Mouse (Mus musculus): Measurements from ENCODE around the gene Tom1. TPM values are rescaled to one million over a fixed set of nuclear protein-coding genes. Genes with fewer than 3 reads are reported as not detected.

The Tom1 gene
- polyA plus RNA-seq, 1 experiment from 2014 or later, result 34.4 TPM

DNA sequence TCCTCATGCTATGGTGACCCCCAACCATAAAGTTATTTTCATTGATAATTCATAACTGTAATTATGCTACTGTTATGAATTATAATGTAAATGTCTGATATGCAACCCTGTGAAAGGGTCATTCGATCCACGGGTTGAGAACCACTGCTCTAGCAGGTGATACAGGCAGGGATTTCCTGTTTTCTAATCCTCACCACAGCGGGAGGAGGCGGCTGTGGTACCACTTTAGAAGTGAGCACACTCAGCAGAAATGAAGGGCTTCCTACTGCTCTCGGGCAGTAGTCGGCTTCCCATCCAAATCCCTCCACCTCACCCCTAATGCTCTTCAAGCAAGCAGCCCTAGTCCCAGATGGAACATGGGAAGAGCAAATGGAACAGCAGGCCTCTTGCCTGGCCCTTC lies 26.5 kb downstream of the Tom1 start:
- 69% methylated on average over 6 of the region's 6 CpGs for WGBS
- no peak for ATAC-seq (ENCODE audit: insufficient read depth, low FRiP score)
- H3K4me2 ChIP-seq (ENCODE audit: low read depth, low read length), result no peak overlapping the region

DNA sequence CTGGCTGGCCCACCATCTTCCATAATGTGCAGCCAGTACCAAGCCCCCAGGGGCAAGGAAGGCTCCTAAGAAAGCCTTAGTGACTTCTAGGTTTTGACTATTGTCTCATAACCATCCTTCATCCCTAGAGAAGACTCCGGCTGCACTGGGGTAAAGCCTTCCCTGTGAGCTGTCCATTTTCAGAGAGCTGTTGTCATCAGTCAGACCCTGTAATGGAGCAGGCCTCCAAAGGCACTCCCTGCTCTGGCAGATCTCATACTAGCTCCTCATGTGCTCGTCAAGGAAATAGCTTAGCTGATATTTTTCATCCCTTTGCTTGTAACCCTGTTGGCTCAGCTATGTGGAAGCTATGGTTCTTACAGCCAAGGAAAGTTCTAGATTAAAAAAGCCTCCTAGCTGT lies 27.3 kb downstream of the Tom1 start:
- Histone ChIP-seq H3K9me3 (replicated peaks; ENCODE audit: control insufficient read depth, low read length) (no peaks in the 10 kb centered on the region), H3K27me3 (ENCODE audit: control insufficient read depth, insufficient read depth, low read length) (no peaks in the 10 kb centered on the region), H3K4me2 (ENCODE audit: low read depth, low read length) (no peak overlapping the region), H3K27ac (ENCODE audit: low read length) (no peak overlapping the region), H3K9ac (ENCODE audit: low read length) (no peak overlapping the region), H3K4me3 (replicated peaks; ENCODE audit: low read length) (no peak overlapping the region), H3K4me1 (ENCODE audit: control insufficient read depth, insufficient read depth, low read length) (no peaks in the 10 kb centered on the region), H3K36me3 (ENCODE audit: control insufficient read depth, insufficient read depth, low read length) (no peaks in the 10 kb centered on the region)
- 67% methylated on average over 2 of the region's 2 CpGs for WGBS
- ATAC-seq (ENCODE audit: insufficient read depth, low FRiP score), result no peak

More for the DNA sequence above, 26.5 kb downstream of the Tom1 start:
- Histone ChIP-seq H3K4me3 (replicated peaks; ENCODE audit: low read length) (no peak overlapping the region), H3K4me1 (ENCODE audit: control insufficient read depth, insufficient read depth, low read length) (no peaks in the 10 kb centered on the region), H3K27ac (ENCODE audit: low read length) (no peak overlapping the region), H3K27me3 (ENCODE audit: control insufficient read depth, insufficient read depth, low read length) (no peaks in the 10 kb centered on the region), H3K9me3 (replicated peaks; ENCODE audit: control insufficient read depth, low read length) (no peaks in the 10 kb centered on the region), H3K9ac (ENCODE audit: low read length) (no peak overlapping the region), H3K36me3 (ENCODE audit: control insufficient read depth, insufficient read depth, low read length) (no peaks in the 10 kb centered on the region)

DNA sequence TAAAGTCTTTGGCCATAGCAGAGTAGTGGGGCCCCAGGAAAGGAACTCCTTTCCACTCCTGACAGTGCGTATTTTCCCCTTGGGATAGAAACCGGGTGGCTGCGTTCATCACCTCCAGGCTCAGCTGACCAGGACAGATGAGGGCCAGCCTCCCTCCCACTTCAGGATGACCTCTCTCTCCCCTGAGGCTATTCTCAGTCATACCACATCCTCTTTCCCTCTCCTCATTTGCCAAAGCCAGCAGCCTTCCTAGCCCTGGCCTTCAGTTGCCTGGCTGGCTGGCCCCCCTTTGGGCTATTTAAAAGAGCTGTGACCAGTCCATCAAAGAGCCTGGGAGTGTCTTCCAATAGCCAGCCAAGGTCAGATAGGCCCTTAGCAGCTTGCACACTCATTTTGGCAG lies 29.8 kb downstream of the Tom1 start:
- WGBS, result 64% methylated on average over 3 of the region's 3 CpGs

DNA sequence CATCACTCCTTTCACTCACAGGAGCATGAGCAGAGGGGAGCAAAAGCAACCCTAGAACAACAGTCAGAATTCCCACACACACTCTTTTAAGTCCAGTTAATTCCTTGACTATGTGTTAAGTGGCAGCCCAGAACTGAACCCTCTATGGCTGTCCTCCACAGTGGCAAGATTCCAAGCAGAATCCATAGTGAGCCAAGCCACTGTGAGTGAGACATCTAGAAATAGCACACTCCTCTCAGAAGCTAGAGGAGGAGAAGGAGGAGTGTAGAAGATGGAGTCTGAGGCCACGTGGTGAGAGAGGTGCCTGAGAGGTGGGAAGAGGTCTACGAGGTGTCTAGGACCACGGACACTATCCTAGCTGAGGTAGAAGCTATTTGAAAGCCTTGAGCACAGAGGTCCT lies 31.3 kb downstream of the Tom1 start:
- H3K36me3 ChIP-seq (ENCODE audit: control insufficient read depth, insufficient read depth, low read length), result no peaks in the 10 kb centered on the region
- no peak overlapping the region for H3K4me3 ChIP-seq (replicated peaks; ENCODE audit: low read length)
- ATAC-seq (ENCODE audit: insufficient read depth, low FRiP score), result no peak
- no peak overlapping the region for H3K4me2 ChIP-seq (ENCODE audit: low read depth, low read length)
- no peak overlapping the region for H3K9ac ChIP-seq (ENCODE audit: low read length)
- H3K27me3 ChIP-seq (ENCODE audit: control insufficient read depth, insufficient read depth, low read length), result no peaks in the 10 kb centered on the region
- no peaks in the 10 kb centered on the region for H3K9me3 ChIP-seq (replicated peaks; ENCODE audit: control insufficient read depth, low read length)
- H3K4me1 ChIP-seq (ENCODE audit: control insufficient read depth, insufficient read depth, low read length), result no peaks in the 10 kb centered on the region
- 88% methylated on average over 3 of the region's 3 CpGs for WGBS
- no peak overlapping the region for H3K27ac ChIP-seq (ENCODE audit: low read length)

More for the DNA sequence above, 29.8 kb downstream of the Tom1 start:
- ATAC-seq (ENCODE audit: insufficient read depth, low FRiP score), result no peak
- Histone ChIP-seq H3K27ac (ENCODE audit: low read length) (no peak overlapping the region), H3K4me2 (ENCODE audit: low read depth, low read length) (no peak overlapping the region), H3K4me3 (replicated peaks; ENCODE audit: low read length) (no peak overlapping the region), H3K27me3 (ENCODE audit: control insufficient read depth, insufficient read depth, low read length) (no peaks in the 10 kb centered on the region), H3K9ac (ENCODE audit: low read length) (no peak overlapping the region), H3K9me3 (replicated peaks; ENCODE audit: control insufficient read depth, low read length) (no peaks in the 10 kb centered on the region), H3K36me3 (ENCODE audit: control insufficient read depth, insufficient read depth, low read length) (no peaks in the 10 kb centered on the region), H3K4me1 (ENCODE audit: control insufficient read depth, insufficient read depth, low read length) (no peaks in the 10 kb centered on the region)

DNA sequence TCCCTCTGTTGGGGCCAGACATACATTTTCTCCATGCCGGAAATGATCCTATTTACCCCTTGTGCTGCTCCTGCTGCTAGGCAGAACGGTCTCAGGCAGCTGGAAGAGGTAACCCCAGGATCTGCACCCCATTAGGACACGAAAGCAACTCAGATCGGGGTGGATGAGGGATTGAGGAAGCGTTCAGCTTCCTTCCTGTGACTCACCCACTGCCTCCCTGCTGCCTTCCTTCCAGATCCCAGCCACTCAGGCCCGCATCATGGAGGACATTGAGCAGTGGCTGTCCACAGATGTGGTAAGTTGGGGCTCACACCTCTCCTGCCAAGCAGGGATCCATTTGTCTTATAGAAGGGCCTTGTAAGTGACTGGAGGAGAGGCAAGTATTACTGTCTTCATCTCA lies 33.8 kb downstream of the Tom1 start:
- Histone ChIP-seq H3K4me2 (ENCODE audit: low read depth, low read length) (no peak overlapping the region), H3K36me3 (ENCODE audit: control insufficient read depth, insufficient read depth, low read length) (no peaks in the 10 kb centered on the region), H3K4me3 (replicated peaks; ENCODE audit: low read length) (no peak overlapping the region), H3K27ac (ENCODE audit: low read length) (no peak overlapping the region), H3K4me1 (ENCODE audit: control insufficient read depth, insufficient read depth, low read length) (no peaks in the 10 kb centered on the region), H3K9ac (ENCODE audit: low read length) (no peak overlapping the region), H3K9me3 (replicated peaks; ENCODE audit: control insufficient read depth, low read length) (no peaks in the 10 kb centered on the region), H3K27me3 (ENCODE audit: control insufficient read depth, insufficient read depth, low read length) (no peaks in the 10 kb centered on the region)
- WGBS, result 72% methylated on average over 6 of the region's 6 CpGs
- ATAC-seq (ENCODE audit: insufficient read depth, low FRiP score), result no peak

DNA sequence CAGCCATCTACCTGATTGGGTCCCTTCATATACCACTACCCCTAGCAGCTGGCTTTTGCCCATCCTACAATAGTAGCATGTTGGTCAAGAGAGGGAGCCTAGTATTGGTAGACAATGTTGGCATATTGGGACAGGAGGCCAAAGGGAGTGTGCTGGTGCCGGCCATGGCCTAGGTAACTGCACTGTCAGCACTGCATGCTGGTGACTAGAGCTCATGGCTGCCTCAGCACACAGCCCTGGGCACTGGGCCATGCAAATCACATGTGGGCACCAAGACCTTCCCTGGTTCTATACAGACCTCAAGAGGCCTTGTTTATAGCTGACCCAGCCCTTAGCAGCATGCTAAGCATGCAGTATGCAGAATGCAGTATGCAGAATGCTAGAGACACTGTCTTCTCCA lies 36.8 kb downstream of the Tom1 start:
- Histone ChIP-seq H3K27ac (ENCODE audit: low read length) (no peak overlapping the region), H3K36me3 (ENCODE audit: control insufficient read depth, insufficient read depth, low read length) (no peaks in the 10 kb centered on the region), H3K9me3 (replicated peaks; ENCODE audit: control insufficient read depth, low read length) (no peaks in the 10 kb centered on the region), H3K4me1 (ENCODE audit: control insufficient read depth, insufficient read depth, low read length) (no peaks in the 10 kb centered on the region), H3K4me2 (ENCODE audit: low read depth, low read length) (no peak overlapping the region), H3K4me3 (replicated peaks; ENCODE audit: low read length) (no peak overlapping the region), H3K9ac (ENCODE audit: low read length) (no peak overlapping the region), H3K27me3 (ENCODE audit: control insufficient read depth, insufficient read depth, low read length) (no peaks in the 10 kb centered on the region)
- no peak for ATAC-seq (ENCODE audit: insufficient read depth, low FRiP score)
- WGBS, result 89% methylated on average over 1 of the region's 1 CpGs

DNA sequence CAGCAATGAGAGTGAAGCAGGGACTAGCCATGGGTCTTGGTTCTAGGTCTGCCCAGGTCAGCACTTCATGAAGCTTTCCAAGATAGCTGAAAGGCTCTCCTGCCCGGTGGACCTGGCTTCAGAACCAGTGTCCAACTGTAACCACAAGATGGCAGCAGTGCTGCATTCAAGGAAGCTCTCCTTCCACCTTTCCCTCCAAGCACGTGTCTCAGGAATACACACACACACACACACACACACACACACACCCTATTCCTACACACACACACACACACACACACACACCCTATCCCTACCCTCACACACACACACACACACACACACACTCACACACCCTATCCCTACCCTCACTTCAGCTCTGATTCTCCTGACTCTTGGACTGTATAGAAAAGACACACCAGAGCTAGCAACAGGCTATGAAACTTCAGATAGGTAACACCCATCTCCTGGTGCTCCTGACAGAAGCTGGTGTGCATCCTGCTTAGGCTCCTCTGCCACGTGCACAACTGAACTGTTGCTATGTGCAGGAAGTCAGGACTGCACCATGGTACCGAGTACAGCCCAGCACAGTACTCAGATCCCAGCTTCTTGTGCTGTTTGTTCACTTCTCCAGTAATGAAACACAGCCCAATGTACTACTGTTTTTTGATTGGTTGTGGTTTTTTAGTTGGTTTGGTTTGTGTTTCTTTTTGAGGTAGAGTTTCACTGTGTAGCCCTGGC lies 38.3 kb downstream of the Tom1 start:
- H3K27me3 ChIP-seq (ENCODE audit: control insufficient read depth, insufficient read depth, low read length), result no peaks in the 10 kb centered on the region
- no peak overlapping the region for H3K27ac ChIP-seq (ENCODE audit: low read length)
- H3K4me3 ChIP-seq (replicated peaks; ENCODE audit: low read length), result no peak overlapping the region
- H3K36me3 ChIP-seq (ENCODE audit: control insufficient read depth, insufficient read depth, low read length), result no peaks in the 10 kb centered on the region
- H3K9me3 ChIP-seq (replicated peaks; ENCODE audit: control insufficient read depth, low read length), result no peaks in the 10 kb centered on the region
- no peak overlapping the region for H3K4me2 ChIP-seq (ENCODE audit: low read depth, low read length)
- WGBS, result 24% methylated on average over 4 of the region's 4 CpGs
- peak; percentile 86 for ATAC-seq (ENCODE audit: insufficient read depth, low FRiP score)
- no peak overlapping the region for H3K9ac ChIP-seq (ENCODE audit: low read length)
- H3K4me1 ChIP-seq (ENCODE audit: control insufficient read depth, insufficient read depth, low read length), result no peaks in the 10 kb centered on the region

DNA sequence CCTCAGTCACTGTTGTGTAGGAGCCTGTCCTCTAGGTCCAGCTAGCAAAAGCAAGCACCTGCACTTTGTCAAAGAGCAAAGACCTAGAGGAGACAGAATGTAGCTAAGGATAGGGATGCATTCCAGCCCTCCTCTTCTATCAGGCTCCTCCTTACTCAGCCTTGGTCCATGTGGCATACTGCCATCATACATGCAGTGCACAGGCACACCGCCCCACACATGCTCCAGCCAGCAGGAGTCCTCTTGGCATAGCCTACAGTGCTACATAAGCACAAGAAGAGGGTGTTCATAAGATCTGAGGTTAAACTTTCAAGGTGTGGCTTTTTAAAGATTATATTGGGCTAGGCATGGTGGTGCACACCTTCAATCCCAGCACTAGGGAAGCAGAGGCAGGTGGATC lies 41.4 kb downstream of the Tom1 start:
- ATAC-seq (ENCODE audit: insufficient read depth, low FRiP score), result no peak
- Histone ChIP-seq H3K27ac (ENCODE audit: low read length) (no peak overlapping the region), H3K4me1 (ENCODE audit: control insufficient read depth, insufficient read depth, low read length) (no peaks in the 10 kb centered on the region), H3K9me3 (replicated peaks; ENCODE audit: control insufficient read depth, low read length) (no peaks in the 10 kb centered on the region), H3K4me2 (ENCODE audit: low read depth, low read length) (no peak overlapping the region), H3K9ac (ENCODE audit: low read length) (no peak overlapping the region), H3K36me3 (ENCODE audit: control insufficient read depth, insufficient read depth, low read length) (no peaks in the 10 kb centered on the region), H3K4me3 (replicated peaks; ENCODE audit: low read length) (no peak overlapping the region), H3K27me3 (ENCODE audit: control insufficient read depth, insufficient read depth, low read length) (no peaks in the 10 kb centered on the region)
- WGBS, result 80% methylated on average over 1 of the region's 1 CpGs

DNA sequence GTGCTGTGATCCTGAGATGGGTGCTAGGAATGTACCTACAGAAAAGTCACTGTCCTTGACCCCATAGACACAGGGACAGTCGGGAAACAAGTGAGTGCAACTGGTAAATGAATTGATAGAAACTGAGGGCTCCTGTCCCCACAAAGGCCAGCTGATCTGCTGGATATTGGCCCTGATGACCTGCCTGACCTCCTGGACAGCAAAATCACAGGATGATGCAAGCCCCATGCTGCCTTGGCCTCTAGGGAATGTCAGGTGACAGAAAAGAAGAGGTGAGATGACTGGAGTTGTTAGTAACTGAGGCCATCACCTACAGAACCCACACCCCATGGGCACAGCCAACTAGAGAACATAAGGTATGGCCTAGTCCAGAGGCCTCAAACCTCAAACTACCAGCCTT lies 44.7 kb downstream of the Tom1 start:
- peaks cover under 1% of the 10 kb centered on the region; the same call in 1 of the 2 replicates for H3K4me1 ChIP-seq (ENCODE audit: control insufficient read depth, insufficient read depth, low read length)
- WGBS, result 75% methylated on average over 1 of the region's 1 CpGs
- ATAC-seq (ENCODE audit: insufficient read depth, low FRiP score), result no peak
- H3K27me3 ChIP-seq (ENCODE audit: control insufficient read depth, insufficient read depth, low read length), result no peaks in the 10 kb centered on the region
- H3K4me3 ChIP-seq (replicated peaks; ENCODE audit: low read length), result no peak overlapping the region
- no peak overlapping the region for H3K9ac ChIP-seq (ENCODE audit: low read length)
- H3K36me3 ChIP-seq (ENCODE audit: control insufficient read depth, insufficient read depth, low read length), result no peaks in the 10 kb centered on the region
- no peak overlapping the region for H3K4me2 ChIP-seq (ENCODE audit: low read depth, low read length)
- H3K27ac ChIP-seq (ENCODE audit: low read length), result no peak overlapping the region
- no peaks in the 10 kb centered on the region for H3K9me3 ChIP-seq (replicated peaks; ENCODE audit: control insufficient read depth, low read length)

Data from stomach, embryonic 16.5 days (tissue).